Mouse (Mus musculus) hindbrain, embryonic 16.5 days (tissue): ENCODE data around the gene Pcp4l1. TPM values are rescaled to one million over a fixed set of nuclear protein-coding genes. Genes with fewer than 3 reads are reported as not detected.

ENCODE experiments used
- ATAC-seq: fragments of 200-750 bp; cut with Nextera tagmentation; 2 replicates; pipeline ENCODE4 v1.8.0; 2017; ENCODE audit warnings: moderate TSS enrichment, moderate library complexity
- H3K27ac ChIP-seq: fragments of 300-500 bp; sonication (generic); 2 replicates; pipeline ENCODE4 v1.5.1; 2014; ENCODE audit warnings: low read depth, mild to moderate bottlenecking, control low read depth, low read length, moderate library complexity
- H3K27me3 ChIP-seq: fragments of 300-500 bp; sonication (generic); replicated peaks from 2 replicates; pipeline ENCODE4 v1.6.1; 2014; ENCODE audit warnings: low read length; ENCODE audit not compliant: control insufficient read depth, insufficient read depth
- H3K36me3 ChIP-seq: fragments of 300-500 bp; sonication (generic); 2 replicates; pipeline ENCODE4 v1.6.1; 2014; ENCODE audit warnings: mild to moderate bottlenecking, low read length, moderate library complexity, mixed read lengths; ENCODE audit not compliant: control insufficient read depth, insufficient read depth
- H3K4me1 ChIP-seq: fragments of 300-500 bp; sonication (generic); 2 replicates; pipeline ENCODE4 v1.6.1; 2014; ENCODE audit warnings: low read depth, low read length; ENCODE audit not compliant: control insufficient read depth, insufficient read depth
- H3K4me2 ChIP-seq: fragments of 300-500 bp; sonication (generic); 2 replicates; pipeline ENCODE4 v1.6.1; 2014; ENCODE audit warnings: mild to moderate bottlenecking, low read length, control low read depth, moderate library complexity
- H3K4me3 ChIP-seq: fragments of 300-500 bp; sonication (generic); 2 replicates; pipeline ENCODE4 v1.5.1; 2014; ENCODE audit warnings: mild to moderate bottlenecking, low read length, control low read depth, moderate library complexity
- H3K9ac ChIP-seq: fragments of 300-500 bp; sonication (generic); 2 replicates; pipeline ENCODE4 v1.6.1; 2014; ENCODE audit warnings: low read depth, mild to moderate bottlenecking, control low read depth, low read length, moderate library complexity
- H3K9me3 ChIP-seq: fragments of 300-500 bp; sonication (generic); 2 replicates; pipeline ENCODE4 v1.6.1; 2014; ENCODE audit warnings: mild to moderate bottlenecking, low read length, moderate library complexity; ENCODE audit not compliant: control insufficient read depth
- WGBS: fragments of 180-500 bp; shearing (Covaris S2); extraction: QIAGEN DNeasy Blood & Tissue Kit; methylation state at CpG from one replicate; pipeline ENCODE4 v1.1.7; 2014; 5-methylcytosine and 5-hydroxymethylcytosine counted together
- polyA plus RNA-seq: library from polyadenylated mRNA; unstranded; fragments of >200 nt; fragmentation: Nextera tagmentation; extraction: Ambion mirVana; gene quantifications from 2 replicates; pipeline ENCODE4 v1.2.1, GENCODE M21; 2015

Gene Pcp4l1
- polyA plus RNA-seq, 1 experiment from 2014 or later, result 48.7 TPM

GRCm38 (mm10) chr1:171234126-171234525 lies 38.1 kb upstream of the Pcp4l1 start, which contains the start of gene Fcer1g:
Gene Fcer1g, minus strand, starts transcription at chr1:171234365.
- no peak within 1 kb of the TSS for H3K27ac ChIP-seq
- no peaks in the 10 kb centered on the region for H3K4me1 ChIP-seq
- 94% methylated on average over 14 of the region's 14 CpGs for WGBS
- H3K4me3 ChIP-seq, result no peak within 1 kb of the TSS
- H3K4me2 ChIP-seq, result no peak within 1 kb of the TSS
- no peak within 1 kb of the TSS for H3K9ac ChIP-seq
- no peaks in the 10 kb centered on the region for H3K9me3 ChIP-seq
- ATAC-seq, result no peak
- H3K36me3 ChIP-seq, result peaks cover 45% of the 10 kb centered on the region
- no peaks in the 10 kb centered on the region for H3K27me3 ChIP-seq

DNA sequence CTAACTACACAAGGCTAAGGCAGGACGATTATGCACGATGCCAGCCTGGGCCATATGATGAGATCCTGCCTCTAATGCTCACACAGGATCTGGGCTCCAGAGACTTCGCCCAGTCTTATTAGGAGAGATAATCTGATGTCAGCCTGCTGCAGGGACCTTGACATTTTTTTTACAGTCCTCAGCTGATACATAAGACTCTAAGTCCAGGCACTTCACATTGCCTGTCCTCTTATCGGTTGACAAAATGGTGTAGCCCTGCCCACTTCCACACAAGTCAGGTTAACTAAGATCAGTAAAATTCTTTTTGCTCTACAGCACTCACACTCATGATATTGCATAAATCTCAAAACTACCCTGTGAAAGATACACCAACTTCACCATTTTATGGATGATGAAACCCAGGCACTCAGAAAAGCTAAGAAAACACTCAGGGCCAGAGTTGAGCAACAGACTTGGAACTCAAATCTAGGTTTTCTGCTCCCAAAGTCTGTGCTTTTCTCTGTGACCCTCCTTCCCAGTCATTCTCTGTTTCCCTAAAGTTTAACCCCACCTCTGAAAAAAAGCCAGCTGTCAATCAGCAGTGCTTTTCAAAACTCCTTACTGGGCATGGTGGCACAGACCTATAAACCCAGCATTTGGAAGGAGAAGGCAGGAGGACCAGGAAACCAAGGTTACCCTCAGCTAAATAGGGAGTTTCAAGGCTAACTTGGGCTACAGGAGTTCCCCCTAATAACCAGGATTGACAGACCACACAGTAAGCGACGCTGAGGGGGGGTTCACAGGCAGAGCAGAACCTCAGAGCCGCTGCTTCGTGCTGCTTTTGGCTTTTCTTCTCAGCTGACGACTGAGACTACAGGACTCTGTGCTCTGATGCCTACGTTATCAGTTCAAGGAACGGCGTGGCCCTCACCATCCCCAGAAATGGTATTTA lies 37.0 kb upstream of the Pcp4l1 start:
- no peak for ATAC-seq
- no peak overlapping the region for H3K9ac ChIP-seq
- 88% methylated on average over 12 of the region's 12 CpGs for WGBS

GRCm38 (mm10) chr1:171232348-171232747 lies 36.3 kb upstream of the Pcp4l1 start:
- Histone ChIP-seq H3K27me3 (no peaks in the 10 kb centered on the region), H3K4me3 (no peak overlapping the region), H3K4me2 (no peak overlapping the region), H3K36me3 (peaks cover 29% of the 10 kb centered on the region), H3K4me1 (no peaks in the 10 kb centered on the region), H3K27ac (no peak overlapping the region), H3K9me3 (no peaks in the 10 kb centered on the region), H3K9ac (no peak overlapping the region)
- no peak for ATAC-seq
- WGBS, result 90% methylated on average over 5 of the region's 5 CpGs

More for the DNA sequence above, 37.0 kb upstream of the Pcp4l1 start:
- no peak overlapping the region for H3K27ac ChIP-seq
- H3K4me1 ChIP-seq, result no peaks in the 10 kb centered on the region
- H3K4me2 ChIP-seq, result no peak overlapping the region
- no peaks in the 10 kb centered on the region for H3K27me3 ChIP-seq
- peaks cover 36% of the 10 kb centered on the region for H3K36me3 ChIP-seq
- no peak overlapping the region for H3K4me3 ChIP-seq
- H3K9me3 ChIP-seq, result no peaks in the 10 kb centered on the region

GRCm38 (mm10) chr1:171231844-171232243 lies 35.8 kb upstream of the Pcp4l1 start:
- ATAC-seq, result no peak
- Histone ChIP-seq H3K4me1 (no peaks in the 10 kb centered on the region), H3K9ac (no peak overlapping the region), H3K9me3 (no peaks in the 10 kb centered on the region), H3K4me2 (no peak overlapping the region), H3K4me3 (no peak overlapping the region), H3K36me3 (peaks cover 24% of the 10 kb centered on the region), H3K27ac (no peak overlapping the region), H3K27me3 (no peaks in the 10 kb centered on the region)
- WGBS, result 75% methylated on average over 4 of the region's 4 CpGs

- no peak overlapping the region for H3K4me2 ChIP-seq
- H3K36me3 ChIP-seq, result peaks cover 12% of the 10 kb centered on the region
- H3K27ac ChIP-seq, result no peak overlapping the region
- H3K9me3 ChIP-seq, result no peaks in the 10 kb centered on the region
- no peak overlapping the region for H3K4me3 ChIP-seq
- no peaks in the 10 kb centered on the region for H3K27me3 ChIP-seq
- WGBS, result 62% methylated on average over 3 of the region's 3 CpGs
- no peak for ATAC-seq
- H3K9ac ChIP-seq, result no peak overlapping the region
- H3K4me1 ChIP-seq, result no peaks in the 10 kb centered on the region
Observed at GRCm38 (mm10) chr1:171230215-171230614, 34.1 kb upstream of the Pcp4l1 start.

GRCm38 (mm10) chr1:171229750-171230149 lies 33.7 kb upstream of the Pcp4l1 start:
- H3K4me3 ChIP-seq, result no peak overlapping the region
- H3K36me3 ChIP-seq, result peaks cover 8% of the 10 kb centered on the region
- H3K4me2 ChIP-seq, result no peak overlapping the region
- no peaks in the 10 kb centered on the region for H3K9me3 ChIP-seq
- no peaks in the 10 kb centered on the region for H3K4me1 ChIP-seq
- H3K27ac ChIP-seq, result no peak overlapping the region
- no peak for ATAC-seq
- no peak overlapping the region for H3K9ac ChIP-seq
- H3K27me3 ChIP-seq, result no peaks in the 10 kb centered on the region
- 52% methylated on average over 6 of the region's 6 CpGs for WGBS

- no peak overlapping the region for H3K4me3 ChIP-seq
- no peaks in the 10 kb centered on the region for H3K4me1 ChIP-seq
- no peak for ATAC-seq
- H3K9ac ChIP-seq, result no peak overlapping the region
- no peaks in the 10 kb centered on the region for H3K36me3 ChIP-seq
- no peak overlapping the region for H3K4me2 ChIP-seq
- no peaks in the 10 kb centered on the region for H3K9me3 ChIP-seq
- 89% methylated on average over 1 of the region's 1 CpGs for WGBS
- H3K27me3 ChIP-seq, result no peaks in the 10 kb centered on the region
- H3K27ac ChIP-seq, result no peak overlapping the region
Observed at GRCm38 (mm10) chr1:171227879-171228278, 31.8 kb upstream of the Pcp4l1 start.

- Histone ChIP-seq H3K4me3 (no peak overlapping the region), H3K4me1 (peaks cover under 1% of the 10 kb centered on the region; the same call in 1 of the 2 replicates), H3K27ac (no peak overlapping the region), H3K9ac (no peak overlapping the region), H3K27me3 (no peaks in the 10 kb centered on the region), H3K4me2 (no peak overlapping the region), H3K9me3 (no peaks in the 10 kb centered on the region), H3K36me3 (no peaks in the 10 kb centered on the region)
- WGBS, result 44% methylated on average over 4 of the region's 4 CpGs
- ATAC-seq, result no peak
Observed at GRCm38 (mm10) chr1:171226780-171227179, 30.7 kb upstream of the Pcp4l1 start.

GRCm38 (mm10) chr1:171224857-171225256 lies 28.8 kb upstream of the Pcp4l1 start, which contains the start of gene Apoa2:
Gene Apoa2, plus strand, starts transcription at chr1:171225054.
- no peak within 1 kb of the TSS for H3K27ac ChIP-seq
- WGBS, result 86% methylated on average over 5 of the region's 5 CpGs
- H3K4me1 ChIP-seq, result peaks cover 12% of the 10 kb centered on the region
- H3K9me3 ChIP-seq, result no peaks in the 10 kb centered on the region
- H3K4me3 ChIP-seq, result no peak within 1 kb of the TSS
- H3K27me3 ChIP-seq, result no peaks in the 10 kb centered on the region
- no peaks in the 10 kb centered on the region; the same call in 1 of the 2 replicates for H3K36me3 ChIP-seq
- ATAC-seq, result no peak
- H3K9ac ChIP-seq, result no peak within 1 kb of the TSS
- H3K4me2 ChIP-seq, result no peak within 1 kb of the TSS
